ENCODE assay signal across 14 mouse cellular contexts in genomic region chr16:29684111-29684510, GRCm38 (mm10).
A peak's percentile ranks its signal among the peaks of the same experiment; 100 is the strongest.
DNase-seq lines count a peak whose midpoint lies in the region; ATAC-seq and TF ChIP-seq lines count a peak whose summit lies in the region.
"Had no signal": no experiment of that assay in that cellular context is flagged by ENCODE, and none has a peak within 500 bp of the region (broad histone marks: within the 10 kb centered on the region; RNA-seq: fewer than 3 reads in every experiment).

No protein-coding gene starts in this region.

- no peaks in the 10 kb centered on the region for H3K9me3 ChIP-seq in hindbrain, embryonic 10.5 days
- H3K9me3 ChIP-seq in hindbrain, embryonic 16.5 days (ENCODE audit: control insufficient read depth, low read length), result no peaks in the 10 kb centered on the region
- no peaks in the 10 kb centered on the region for H3K9me3 ChIP-seq in midbrain, embryonic 13.5 days
- no peaks in the 10 kb centered on the region for H3K9me3 ChIP-seq in midbrain, postnatal 0 days (ENCODE audit: low read length)
- H3K9me3 ChIP-seq in embryonic facial prominence, embryonic 10.5 days, result no peaks in the 10 kb centered on the region
- H3K9me3 ChIP-seq in stomach, embryonic 16.5 days (replicated peaks; ENCODE audit: control insufficient read depth, low read length), result no peaks in the 10 kb centered on the region
- H3K9me3 ChIP-seq: liver, embryonic 13.5 days had no signal

- H3K4me3 ChIP-seq in hindbrain, embryonic 10.5 days, result no peak overlapping the region
- H3K4me3 ChIP-seq in hindbrain, embryonic 16.5 days (ENCODE audit: low read length), result no peak overlapping the region
- H3K4me3 ChIP-seq in midbrain, embryonic 13.5 days (replicated peaks), result no peak overlapping the region
- H3K4me3 ChIP-seq in midbrain, postnatal 0 days (ENCODE audit: low read depth, low read length), result no peak overlapping the region
- H3K4me3 ChIP-seq in embryonic facial prominence, embryonic 10.5 days, result no peak overlapping the region
- no peak overlapping the region for H3K4me3 ChIP-seq in stomach, embryonic 16.5 days (replicated peaks; ENCODE audit: low read length)
- H3K4me3 ChIP-seq: liver, embryonic 13.5 days had no signal

- peaks cover 67% of the 10 kb centered on the region for H3K4me1 ChIP-seq in hindbrain, embryonic 10.5 days (replicated peaks)
- H3K4me1 ChIP-seq in hindbrain, embryonic 16.5 days (ENCODE audit: control insufficient read depth, insufficient read depth, low read depth, low read length), result peaks cover 15% of the 10 kb centered on the region
- peaks cover 32% of the 10 kb centered on the region for H3K4me1 ChIP-seq in midbrain, embryonic 13.5 days (replicated peaks)
- H3K4me1 ChIP-seq in midbrain, postnatal 0 days (ENCODE audit: insufficient read depth, low read length), result peaks cover 10% of the 10 kb centered on the region; the same call in 1 of the 2 replicates
- H3K4me1 ChIP-seq in embryonic facial prominence, embryonic 10.5 days, result peaks cover 55% of the 10 kb centered on the region
- peaks cover 8% of the 10 kb centered on the region for H3K4me1 ChIP-seq in stomach, embryonic 16.5 days (ENCODE audit: control insufficient read depth, insufficient read depth, low read length)

- H3K4me2 ChIP-seq in hindbrain, embryonic 16.5 days (ENCODE audit: low read length), result no peak overlapping the region
- H3K4me2 ChIP-seq in midbrain, embryonic 13.5 days (replicated peaks), result no peak overlapping the region
- H3K4me2 ChIP-seq in midbrain, postnatal 0 days (ENCODE audit: low read depth, low read length, poor library complexity, severe bottlenecking), result no peak overlapping the region
- H3K4me2 ChIP-seq in stomach, embryonic 16.5 days (ENCODE audit: low read depth, low read length), result no peak overlapping the region
- H3K4me2 ChIP-seq: liver, embryonic 13.5 days had no signal

- 49% methylated on average over 2 of the region's 2 CpGs for WGBS in hindbrain, embryonic 10.5 days
- WGBS in hindbrain, embryonic 16.5 days, result 32% methylated on average over 2 of the region's 2 CpGs
- 55% methylated on average over 2 of the region's 2 CpGs for WGBS in midbrain, embryonic 13.5 days
- WGBS in midbrain, postnatal 0 days, result 52% methylated on average over 2 of the region's 2 CpGs
- WGBS in embryonic facial prominence, embryonic 10.5 days, result 53% methylated on average over 2 of the region's 2 CpGs
- WGBS in stomach, embryonic 16.5 days, result 47% methylated on average over 2 of the region's 2 CpGs

- no peaks in the 10 kb centered on the region for H3K36me3 ChIP-seq in hindbrain, embryonic 10.5 days
- no peaks in the 10 kb centered on the region for H3K36me3 ChIP-seq in hindbrain, embryonic 16.5 days (ENCODE audit: control insufficient read depth, insufficient read depth, low read length)
- no peaks in the 10 kb centered on the region for H3K36me3 ChIP-seq in midbrain, embryonic 13.5 days
- H3K36me3 ChIP-seq in midbrain, postnatal 0 days (ENCODE audit: insufficient read depth, low read length), result no peaks in the 10 kb centered on the region
- H3K36me3 ChIP-seq in embryonic facial prominence, embryonic 10.5 days (replicated peaks), result no peaks in the 10 kb centered on the region
- H3K36me3 ChIP-seq in stomach, embryonic 16.5 days (ENCODE audit: control insufficient read depth, insufficient read depth, low read length), result no peaks in the 10 kb centered on the region
- H3K36me3 ChIP-seq: liver, embryonic 13.5 days had no signal

- peaks cover 89% of the 10 kb centered on the region for H3K27me3 ChIP-seq in hindbrain, embryonic 10.5 days (ENCODE audit: insufficient read depth, poor library complexity, severe bottlenecking)
- H3K27me3 ChIP-seq in hindbrain, embryonic 16.5 days (replicated peaks; ENCODE audit: control insufficient read depth, insufficient read depth, low read length), result no peaks in the 10 kb centered on the region; the same call in 1 of the 2 replicates
- peaks cover 77% of the 10 kb centered on the region for H3K27me3 ChIP-seq in midbrain, embryonic 13.5 days
- H3K27me3 ChIP-seq in midbrain, postnatal 0 days (ENCODE audit: insufficient read depth, low read length), result peaks cover 7% of the 10 kb centered on the region; the same call in 1 of the 2 replicates
- peaks cover 55% of the 10 kb centered on the region for H3K27me3 ChIP-seq in embryonic facial prominence, embryonic 10.5 days (replicated peaks; ENCODE audit: low read depth, poor library complexity, severe bottlenecking)
- H3K27me3 ChIP-seq in stomach, embryonic 16.5 days (ENCODE audit: control insufficient read depth, insufficient read depth, low read length), result no peaks in the 10 kb centered on the region
- H3K27me3 ChIP-seq: liver, embryonic 13.5 days had no signal

- no peak overlapping the region for H3K9ac ChIP-seq in hindbrain, embryonic 16.5 days (ENCODE audit: low read depth, low read length)
- no peak overlapping the region for H3K9ac ChIP-seq in midbrain, embryonic 13.5 days (replicated peaks)
- H3K9ac ChIP-seq in midbrain, postnatal 0 days (replicated peaks; ENCODE audit: low read length, poor library complexity, severe bottlenecking), result no peak overlapping the region
- H3K9ac ChIP-seq in stomach, embryonic 16.5 days (ENCODE audit: low read length), result no peak overlapping the region
- H3K9ac ChIP-seq: liver, embryonic 13.5 days had no signal

- no peak for TF ChIP-seq CTCF in midbrain, postnatal 0 days (IDR thresholded peaks at IDR 0.05)

- peak; percentile 19 for DNase-seq in hindbrain, embryonic 10.5 days (ENCODE audit: low spot score)
- no peak for DNase-seq in midbrain, postnatal 0 days (ENCODE audit: low spot score)
- DNase-seq in embryonic facial prominence, embryonic 10.5 days (ENCODE audit: low spot score), result no peak
- DNase-seq in left cerebral cortex, adult 11 months (ENCODE audit: low spot score), result no peak
- DNase-seq in thymus, postnatal 0 days (ENCODE audit: low spot score), result no peak
- DNase-seq: adrenal gland, postnatal 25 days; cerebellum, adult 9-11 months; liver, embryonic 13.5 days; lung, postnatal 4 days; right cerebral cortex, postnatal 14 days had no signal

- peak overlapping the region; percentile 89 for H3K27ac ChIP-seq in hindbrain, embryonic 10.5 days
- no peak overlapping the region for H3K27ac ChIP-seq in hindbrain, embryonic 16.5 days (ENCODE audit: low read depth, low read length)
- H3K27ac ChIP-seq in midbrain, embryonic 13.5 days, result 0 out of 2 replicates have a peak overlapping the region, but pooled peaks have one; percentile 63
- H3K27ac ChIP-seq in midbrain, postnatal 0 days (ENCODE audit: low read depth, low read length), result no peak overlapping the region
- H3K27ac ChIP-seq in embryonic facial prominence, embryonic 10.5 days (replicated peaks), result peak overlapping the region; percentile 85
- peak overlapping the region; percentile 19; the same call in 1 of the 2 replicates for H3K27ac ChIP-seq in stomach, embryonic 16.5 days (ENCODE audit: low read length)
- H3K27ac ChIP-seq: liver, embryonic 13.5 days had no signal

- ATAC-seq in hindbrain, embryonic 16.5 days, result no peak
- no peak for ATAC-seq in midbrain, embryonic 13.5 days
- ATAC-seq in midbrain, postnatal 0 days (ENCODE audit: low FRiP score), result no peak
- no peak for ATAC-seq in stomach, embryonic 16.5 days (ENCODE audit: insufficient read depth, low FRiP score)
- ATAC-seq: inflammation-experienced regulatory T-cells, adult 6 months had no signal

Comparison
In these comparisons a context has a peak if more than half of its experiments do, and no peak if none do; other contexts are left out.
1. H3K27ac ChIP-seq: peak in hindbrain, embryonic 10.5 days (single experiment), midbrain, embryonic 13.5 days (single experiment), embryonic facial prominence, embryonic 10.5 days (single experiment) and stomach, embryonic 16.5 days (single experiment); none in hindbrain, embryonic 16.5 days (single experiment) and midbrain, postnatal 0 days (single experiment).